Mouse (Mus musculus): ENCODE results near the gene Ppp2r5c.

DNA sequence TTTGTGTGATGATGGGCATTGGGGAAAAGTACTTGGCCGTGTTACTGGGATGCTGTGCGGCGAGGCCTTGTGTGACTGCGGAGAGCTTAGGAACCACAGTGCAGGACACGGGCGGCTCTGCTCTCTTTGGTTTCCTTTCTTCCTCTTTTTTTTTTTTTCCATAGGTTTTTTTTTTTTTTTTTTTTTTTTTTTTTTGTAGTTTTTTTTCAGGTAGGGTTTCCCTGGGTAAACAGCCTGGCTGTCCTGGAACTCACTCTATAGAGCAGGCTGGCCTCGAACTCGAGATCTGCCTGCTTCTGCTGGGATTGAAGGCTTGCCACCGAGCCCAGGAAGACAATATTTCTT is 162.2 kb downstream of the Ppp2r5c start:
- TF ChIP-seq CTCF (IDR thresholded peaks at IDR 0.05; ENCODE audit: control insufficient read depth, insufficient read depth, low read length) (no peak), POLR2A (IDR thresholded peaks at IDR 0.05; ENCODE audit: borderline replicate concordance, control insufficient read depth, low read depth, low read length) (no peak)

Measured in bone marrow, adult 2 months (tissue).